Mouse (Mus musculus): ENCODE measurements at regions not wholly inside any gene's neighbourhood (a gene's known extent, or its start where the extent isn't known, plus 50 kb on each side); places are given as distances from the start of the nearest gene placed in this dataset.

DNA sequence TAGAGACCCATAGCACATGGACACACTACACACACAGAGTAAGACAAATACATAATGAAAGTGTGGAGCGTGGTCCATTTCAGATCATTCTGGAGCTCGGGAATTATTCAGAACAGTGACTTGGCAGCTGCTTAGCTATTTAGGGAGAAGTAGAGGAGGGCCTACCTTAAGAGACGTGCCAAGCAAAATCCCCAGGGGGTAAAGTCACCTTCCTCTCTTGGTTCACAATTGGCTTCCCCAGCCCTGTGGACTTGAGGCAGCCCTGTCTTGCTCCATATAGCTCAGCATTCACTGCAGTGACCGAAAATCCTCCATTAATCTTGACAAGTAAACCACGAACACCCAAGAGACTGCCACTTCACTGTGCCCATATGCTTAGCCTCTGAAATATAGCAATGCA is 574.8 kb downstream of the 1810013L24Rik start:
- no peak for TF ChIP-seq MAFK (IDR thresholded peaks at IDR 0.05; ENCODE audit: insufficient replicate concordance, low read length)
- TF ChIP-seq PAX5 (IDR thresholded peaks at IDR 0.05; ENCODE audit: low read length) = no peak
- no peak for TF ChIP-seq GABPA (IDR thresholded peaks at IDR 0.05; ENCODE audit: insufficient replicate concordance, low read depth, low read length)
- no peak for TF ChIP-seq CTCF (conservative IDR thresholded peaks at IDR 0.05 in 1 of 2, IDR thresholded peaks at IDR 0.05 in 1 of 2; ENCODE audit: low read depth in 2 of 2, low read length in 2 of 2)
- no peak for TF ChIP-seq JUN (IDR thresholded peaks at IDR 0.05; ENCODE audit: insufficient read depth, low read depth, low read length)
- TF ChIP-seq ETS1 (conservative IDR thresholded peaks at IDR 0.05; ENCODE audit: low read depth, low read length) = no peak
- TF ChIP-seq NELFE (IDR thresholded peaks at IDR 0.05; ENCODE audit: low read depth, low read length) = no peak
- no peak for TF ChIP-seq POLR2AphosphoS2 (IDR thresholded peaks at IDR 0.05; ENCODE audit: low read depth, low read length)
- TF ChIP-seq USF1 (IDR thresholded peaks at IDR 0.05; ENCODE audit: low read depth, low read length) = no peak
- TF ChIP-seq HCFC1 (IDR thresholded peaks at IDR 0.05; ENCODE audit: low read depth, low read length) = no peak
- TF ChIP-seq ZC3H11A (IDR thresholded peaks at IDR 0.05; ENCODE audit: low read depth, low read length) = no peak
- no peak for TF ChIP-seq MAX (IDR thresholded peaks at IDR 0.05; ENCODE audit: low read length)
- TF ChIP-seq SMC3 (IDR thresholded peaks at IDR 0.05; ENCODE audit: low read depth, low read length) = no peak
- TF ChIP-seq POLR2A (IDR thresholded peaks at IDR 0.05; ENCODE audit: low read depth, low read length) = no peak

Data from CH12.LX (cell line).